Mouse (Mus musculus) E14TG2a.4 (cell line): ENCODE data around the gene Npb.

Experiments used
- CTCF ChIP-seq: conservative IDR thresholded peaks from 2 replicates; pipeline ENCODE4 v1.5.1; 2014; ENCODE audit warnings: low read length
- POU5F1 ChIP-seq: IDR thresholded peaks from 2 replicates; pipeline ENCODE4 v1.6.1; 2014; ENCODE audit warnings: low read length, borderline replicate concordance

DNA sequence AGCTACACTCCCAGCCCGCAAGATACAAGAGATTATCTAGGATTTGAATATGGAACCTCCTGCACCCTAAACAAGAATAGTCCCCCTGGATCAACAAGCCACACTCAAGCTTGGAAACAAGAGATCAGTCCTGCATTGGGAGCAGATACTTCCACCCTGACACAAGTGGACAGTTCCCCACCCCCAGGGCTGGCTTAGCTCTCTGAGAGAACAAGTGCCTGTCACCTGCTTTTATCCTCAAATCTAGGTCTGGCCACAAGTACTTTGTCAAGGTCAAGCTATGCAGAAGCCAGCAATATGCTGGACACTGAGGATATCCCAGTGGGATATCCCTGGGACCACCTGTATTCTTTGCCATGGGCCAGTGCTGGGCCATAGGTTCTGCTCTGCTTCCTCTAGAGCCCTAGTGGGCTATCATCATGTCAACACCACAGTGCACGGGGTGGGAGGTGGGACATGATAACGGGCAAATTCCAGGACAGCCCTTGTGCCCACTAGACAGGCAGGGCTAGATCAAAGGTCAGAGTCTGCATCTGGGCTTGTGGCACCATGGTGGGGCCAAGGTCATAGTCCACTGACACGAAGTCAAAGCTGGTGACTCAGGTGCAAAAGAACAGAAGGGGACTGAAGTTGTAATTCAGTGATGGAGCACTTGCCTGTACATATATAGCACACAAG, 8.5 kb downstream of the Npb start:
- TF ChIP-seq POU5F1 (no peak), CTCF (no peak)
